Mouse (Mus musculus) kidney, embryonic 14.5 days (tissue): ENCODE results near the gene Wwox. TPM values are rescaled to one million over a fixed set of nuclear protein-coding genes. Genes with fewer than 3 reads are reported as not detected.

Experiments used
- ATAC-seq: fragments of 200-750 bp; cut with Nextera tagmentation; 2 replicates; pipeline ENCODE4 v1.8.0; 2017; ENCODE audit warnings: moderate number of reproducible peaks, mild to moderate bottlenecking, moderate TSS enrichment, moderate library complexity; ENCODE audit not compliant: low FRiP score, low TSS enrichment
- H3K27ac ChIP-seq: fragments of 300-500 bp; sonication (generic); 2 replicates; pipeline ENCODE4 v1.5.1; 2014; ENCODE audit warnings: low read depth, mild to moderate bottlenecking, low read length, moderate library complexity, mixed read lengths
- H3K27me3 ChIP-seq: fragments of 300-500 bp; sonication (generic); 2 replicates; pipeline ENCODE4 v1.6.1; 2014; ENCODE audit warnings: mild to moderate bottlenecking, low read length; ENCODE audit not compliant: control insufficient read depth, insufficient read depth
- H3K36me3 ChIP-seq: fragments of 300-500 bp; sonication (generic); 2 replicates; pipeline ENCODE4 v1.6.1; 2014; ENCODE audit warnings: low read length, mixed read lengths; ENCODE audit not compliant: control insufficient read depth, insufficient read depth
- H3K4me1 ChIP-seq: fragments of 300-500 bp; sonication (generic); 2 replicates; pipeline ENCODE4 v1.6.1; 2014; ENCODE audit warnings: low read length, mixed read lengths; ENCODE audit not compliant: control insufficient read depth, insufficient read depth
- H3K4me2 ChIP-seq: fragments of 300-500 bp; sonication (generic); replicated peaks from 2 replicates; pipeline ENCODE4 v1.6.1; 2014; ENCODE audit warnings: low read depth, mild to moderate bottlenecking, low read length
- H3K4me3 ChIP-seq: fragments of 300-500 bp; sonication (generic); 2 replicates; pipeline ENCODE4 v1.5.1; 2014; ENCODE audit warnings: mild to moderate bottlenecking, low read length
- H3K9ac ChIP-seq: fragments of 300-500 bp; sonication (generic); 2 replicates; pipeline ENCODE4 v1.6.1; 2014; ENCODE audit warnings: low read depth, mild to moderate bottlenecking, low read length, moderate library complexity
- H3K9me3 ChIP-seq: fragments of 300-500 bp; sonication (generic); 2 replicates; pipeline ENCODE4 v1.6.1; 2016; ENCODE audit warnings: low read length; ENCODE audit not compliant: control insufficient read depth
- WGBS: fragments of 180-500 bp; shearing (Covaris S2); extraction: QIAGEN DNeasy Blood & Tissue Kit; methylation state at CpG from one replicate; pipeline ENCODE4 v1.1.7; 2014; 5-methylcytosine and 5-hydroxymethylcytosine counted together
- polyA plus RNA-seq: library from polyadenylated mRNA; unstranded; fragments of >200 nt; fragmentation: Nextera tagmentation; extraction: Ambion mirVana; gene quantifications from 2 replicates; pipeline ENCODE4 v1.2.1, GENCODE M21; 2014

Wwox gene
- polyA plus RNA-seq, 1 experiment from 2014 or later: 17.0 TPM

- no peak overlapping the region for H3K4me2 ChIP-seq
- ATAC-seq: peak; percentile 73
- H3K27me3 ChIP-seq: no peaks in the 10 kb centered on the region
- H3K4me3 ChIP-seq: no peak overlapping the region
- H3K27ac ChIP-seq: no peak overlapping the region
- H3K36me3 ChIP-seq: no peaks in the 10 kb centered on the region
- no peak overlapping the region for H3K9ac ChIP-seq
- H3K9me3 ChIP-seq: no peaks in the 10 kb centered on the region
- WGBS: 10% methylated on average over 7 of the region's 7 CpGs
- no peaks in the 10 kb centered on the region for H3K4me1 ChIP-seq
Measured at GRCm38 (mm10) chr8:115362518-115362917, 923.1 kb downstream of the Wwox start.

- Histone ChIP-seq H3K9ac (no peak overlapping the region), H3K4me3 (no peak overlapping the region), H3K27me3 (no peaks in the 10 kb centered on the region), H3K4me1 (no peaks in the 10 kb centered on the region), H3K4me2 (no peak overlapping the region), H3K36me3 (no peaks in the 10 kb centered on the region), H3K9me3 (no peaks in the 10 kb centered on the region), H3K27ac (no peak overlapping the region)
- 29% methylated on average over 4 of the region's 4 CpGs for WGBS
- ATAC-seq: no peak
Measured at GRCm38 (mm10) chr8:115374957-115375356, 935.5 kb downstream of the Wwox start.

- no peak for ATAC-seq
- 64% methylated on average over 8 of the region's 8 CpGs for WGBS
- Histone ChIP-seq H3K27me3 (no peaks in the 10 kb centered on the region), H3K4me1 (no peaks in the 10 kb centered on the region), H3K4me3 (no peak overlapping the region), H3K9me3 (no peaks in the 10 kb centered on the region), H3K36me3 (no peaks in the 10 kb centered on the region), H3K4me2 (no peak overlapping the region), H3K27ac (no peak overlapping the region), H3K9ac (no peak overlapping the region)
Measured at GRCm38 (mm10) chr8:115375361-115376047, 936.0 kb downstream of the Wwox start.

- H3K9me3 ChIP-seq: no peaks in the 10 kb centered on the region
- ATAC-seq: no peak
- no peaks in the 10 kb centered on the region for H3K36me3 ChIP-seq
- WGBS: 68% methylated on average over 4 of the region's 4 CpGs
- no peak overlapping the region for H3K4me2 ChIP-seq
- no peak overlapping the region for H3K27ac ChIP-seq
- no peaks in the 10 kb centered on the region for H3K27me3 ChIP-seq
- H3K9ac ChIP-seq: no peak overlapping the region
- H3K4me3 ChIP-seq: no peak overlapping the region
- H3K4me1 ChIP-seq: no peaks in the 10 kb centered on the region
Measured at GRCm38 (mm10) chr8:115377321-115377720, 937.9 kb downstream of the Wwox start.

- Histone ChIP-seq H3K36me3 (no peaks in the 10 kb centered on the region), H3K27me3 (no peaks in the 10 kb centered on the region), H3K4me2 (no peak overlapping the region), H3K4me3 (no peak overlapping the region), H3K9me3 (no peaks in the 10 kb centered on the region), H3K4me1 (no peaks in the 10 kb centered on the region), H3K9ac (no peak overlapping the region), H3K27ac (no peak overlapping the region)
- no peak for ATAC-seq
- WGBS: 83% methylated on average over 4 of the region's 4 CpGs
Measured at GRCm38 (mm10) chr8:115380017-115380416, 940.6 kb downstream of the Wwox start.

GRCm38 (mm10) chr8:115390921-115391504, 951.6 kb downstream of the Wwox start:
- H3K9ac ChIP-seq: no peak overlapping the region
- no peak overlapping the region for H3K4me2 ChIP-seq
- no peaks in the 10 kb centered on the region for H3K4me1 ChIP-seq
- H3K4me3 ChIP-seq: no peak overlapping the region
- no peaks in the 10 kb centered on the region for H3K36me3 ChIP-seq
- H3K27me3 ChIP-seq: no peaks in the 10 kb centered on the region
- peaks cover 2% of the 10 kb centered on the region; the same call in 1 of the 2 replicates for H3K9me3 ChIP-seq
- ATAC-seq: no peak
- 76% methylated on average over 5 of the region's 5 CpGs for WGBS
- H3K27ac ChIP-seq: no peak overlapping the region

- Histone ChIP-seq H3K4me3 (no peak overlapping the region), H3K9ac (no peak overlapping the region), H3K27ac (no peak overlapping the region), H3K4me2 (no peak overlapping the region), H3K4me1 (no peaks in the 10 kb centered on the region), H3K27me3 (no peaks in the 10 kb centered on the region), H3K36me3 (no peaks in the 10 kb centered on the region), H3K9me3 (no peaks in the 10 kb centered on the region)
- WGBS: 81% methylated on average over 5 of the region's 5 CpGs
- no peak for ATAC-seq
Measured at GRCm38 (mm10) chr8:115395840-115396239, 956.4 kb downstream of the Wwox start.

GRCm38 (mm10) chr8:115397981-115398380, 958.5 kb downstream of the Wwox start:
- H3K27ac ChIP-seq: no peak overlapping the region
- 90% methylated on average over 3 of the region's 3 CpGs for WGBS

GRCm38 (mm10) chr8:115400013-115400720, 960.7 kb downstream of the Wwox start:
- Histone ChIP-seq H3K4me3 (no peak overlapping the region), H3K36me3 (no peaks in the 10 kb centered on the region), H3K27me3 (no peaks in the 10 kb centered on the region), H3K9me3 (no peaks in the 10 kb centered on the region), H3K27ac (no peak overlapping the region), H3K4me2 (no peak overlapping the region), H3K9ac (no peak overlapping the region), H3K4me1 (no peaks in the 10 kb centered on the region)
- 41% methylated on average over 15 of the region's 15 CpGs for WGBS
- ATAC-seq: no peak

More at GRCm38 (mm10) chr8:115397981-115398380, 958.5 kb downstream of the Wwox start:
- no peak overlapping the region for H3K9ac ChIP-seq
- H3K4me3 ChIP-seq: no peak overlapping the region
- H3K27me3 ChIP-seq: no peaks in the 10 kb centered on the region
- H3K9me3 ChIP-seq: no peaks in the 10 kb centered on the region
- no peaks in the 10 kb centered on the region for H3K4me1 ChIP-seq
- no peak for ATAC-seq
- H3K36me3 ChIP-seq: no peaks in the 10 kb centered on the region
- H3K4me2 ChIP-seq: no peak overlapping the region
